Mouse (Mus musculus) limb, embryonic 11.5 days (tissue): Measurements from ENCODE around the gene Lcmt2. TPM values are rescaled to one million over a fixed set of nuclear protein-coding genes. Genes with fewer than 3 reads are reported as not detected.

ENCODE experiments used
- ATAC-seq: fragments of 200-750 bp; cut with Nextera tagmentation; 2 replicates; pipeline ENCODE4 v1.8.0; 2017; ENCODE audit warnings: low read depth; ENCODE audit not compliant: insufficient number of reproducible peaks, low FRiP score, low TSS enrichment
- DNase-seq: peaks from one replicate; pipeline ENCODE4 v3.0.0-alpha.2; 2015; ENCODE audit warnings: low spot score
- H3K27ac ChIP-seq: fragments of 300-500 bp; sonication (generic); replicated peaks from 2 replicates; pipeline ENCODE4 v1.5.1; 2014; ENCODE audit warnings: low read depth, mild to moderate bottlenecking, low read length
- H3K27me3 ChIP-seq: fragments of 300-500 bp; sonication (generic); 2 replicates; pipeline ENCODE4 v1.6.1; 2014; ENCODE audit warnings: mild to moderate bottlenecking, low read length, mixed read lengths; ENCODE audit not compliant: control insufficient read depth, insufficient read depth
- H3K36me3 ChIP-seq: fragments of 300-500 bp; sonication (generic); 2 replicates; pipeline ENCODE4 v1.6.1; 2014; ENCODE audit warnings: mild to moderate bottlenecking, low read length, moderate library complexity, mixed read lengths; ENCODE audit not compliant: control insufficient read depth, insufficient read depth
- H3K4me1 ChIP-seq: fragments of 300-500 bp; sonication (generic); 2 replicates; pipeline ENCODE4 v1.6.1; 2014; ENCODE audit warnings: low read length, mixed read lengths; ENCODE audit not compliant: control insufficient read depth, insufficient read depth
- H3K4me2 ChIP-seq: fragments of 300-500 bp; sonication (generic); 2 replicates; pipeline ENCODE4 v1.6.1; 2014; ENCODE audit warnings: low read depth, mild to moderate bottlenecking, moderate library complexity; ENCODE audit not compliant: severe bottlenecking
- H3K4me3 ChIP-seq: fragments of 300-500 bp; sonication (generic); 2 replicates; pipeline ENCODE4 v1.5.1; 2014; ENCODE audit warnings: low read depth, low read length
- H3K9ac ChIP-seq: fragments of 300-500 bp; sonication (generic); 2 replicates; pipeline ENCODE4 v1.6.1; 2014; ENCODE audit warnings: mild to moderate bottlenecking, low read length
- H3K9me3 ChIP-seq: fragments of 300-500 bp; sonication (generic); 2 replicates; pipeline ENCODE4 v1.6.1; 2016; ENCODE audit warnings: low read length; ENCODE audit not compliant: control insufficient read depth
- WGBS: fragments of 180-500 bp; shearing (Covaris S2); extraction: QIAGEN DNeasy Blood & Tissue Kit; methylation state at CpG from one replicate; pipeline ENCODE4 v1.1.7; 2014; 5-methylcytosine and 5-hydroxymethylcytosine counted together
- polyA plus RNA-seq: library from polyadenylated mRNA; unstranded; fragments of >200 nt; fragmentation: Nextera tagmentation; extraction: Ambion mirVana; gene quantifications from 2 replicates; pipeline ENCODE4 v1.2.1, GENCODE M21; 2014

The Lcmt2 gene
- polyA plus RNA-seq, 1 experiment from 2014 or later, result 22.6 TPM

- Histone ChIP-seq H3K4me2 (no peak overlapping the region), H3K4me3 (no peak overlapping the region), H3K36me3 (no peaks in the 10 kb centered on the region), H3K9ac (no peak overlapping the region), H3K9me3 (no peaks in the 10 kb centered on the region), H3K27ac (no peak overlapping the region), H3K27me3 (no peaks in the 10 kb centered on the region), H3K4me1 (no peaks in the 10 kb centered on the region)
- DNase-seq (no peak), ATAC-seq (no peak)
- 75% methylated on average over 4 of the region's 4 CpGs for WGBS
These were observed 50.7 kb downstream of the Lcmt2 start for GRCm38 (mm10) chr2:121089751-121090150.

DNA sequence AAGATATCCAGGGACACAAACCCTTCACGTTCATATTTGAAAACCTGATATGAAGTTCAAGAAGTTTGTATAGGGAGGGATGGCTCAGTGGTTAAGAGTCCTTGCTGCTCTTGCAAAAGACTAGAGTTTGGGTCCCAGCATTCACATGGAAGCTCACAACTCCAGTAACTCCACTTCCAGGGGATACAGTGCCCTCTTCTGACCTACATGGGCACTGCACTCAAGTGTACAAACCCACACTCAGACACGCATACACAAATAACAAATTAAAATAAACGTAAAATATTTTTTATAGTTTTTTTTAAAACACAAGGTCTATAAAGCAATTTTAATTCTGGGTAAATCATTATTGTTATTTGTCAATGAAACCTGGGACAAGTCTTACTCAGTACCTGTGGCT, 51.9 kb downstream of the Lcmt2 start:
- DNase-seq (no peak), ATAC-seq (no peak)
- Histone ChIP-seq H3K4me2 (no peak overlapping the region), H3K9ac (no peak overlapping the region), H3K4me1 (no peaks in the 10 kb centered on the region), H3K4me3 (no peak overlapping the region), H3K27ac (no peak overlapping the region), H3K36me3 (no peaks in the 10 kb centered on the region), H3K27me3 (no peaks in the 10 kb centered on the region), H3K9me3 (no peaks in the 10 kb centered on the region)
- WGBS, result 88% methylated on average over 3 of the region's 3 CpGs

DNA sequence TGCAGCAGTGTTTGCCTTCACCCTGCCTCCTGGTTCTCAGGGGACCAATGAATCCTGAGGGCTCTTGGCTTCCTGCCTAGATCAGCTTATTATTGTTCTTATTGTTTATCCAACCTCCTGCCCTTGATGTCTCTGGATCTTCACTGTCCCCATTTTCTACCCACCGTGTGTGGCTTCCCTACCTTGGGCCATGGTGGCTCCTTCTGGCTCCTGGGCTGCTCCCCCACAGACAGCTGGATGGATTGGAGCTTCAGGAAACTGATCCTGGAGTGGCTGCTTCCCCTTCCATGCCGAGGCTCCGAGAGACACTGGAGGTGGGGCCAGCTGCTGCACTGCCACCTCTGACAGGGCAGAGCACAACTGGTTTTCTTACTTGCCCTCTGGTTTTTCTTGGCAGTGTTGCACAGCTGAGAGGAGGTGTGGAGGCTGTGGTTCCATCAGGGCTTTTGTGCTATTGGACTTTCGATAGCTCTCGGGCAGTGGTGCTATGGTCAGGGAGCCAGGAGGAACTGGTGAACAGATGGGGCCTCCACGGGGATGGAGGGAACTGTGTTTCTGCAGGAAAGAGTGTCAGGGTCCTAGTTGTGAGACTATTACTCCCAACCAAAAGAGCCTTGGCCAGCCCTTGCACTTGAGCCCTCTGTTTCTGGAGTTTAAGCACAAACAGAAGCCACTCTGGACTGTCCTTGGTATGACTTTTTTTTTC, 54.8 kb downstream of the Lcmt2 start, which contains the start of gene Tgm5:
TSS of gene Tgm5 (minus strand) at position 362 of the 706 bp plus-strand sequence.
- DNase-seq (no peak), ATAC-seq (no peak)
- Histone ChIP-seq H3K4me3 (no peak within 1 kb of the TSS), H3K9me3 (no peaks in the 10 kb centered on the region), H3K36me3 (no peaks in the 10 kb centered on the region), H3K4me2 (no peak within 1 kb of the TSS), H3K9ac (no peak within 1 kb of the TSS), H3K4me1 (no peaks in the 10 kb centered on the region), H3K27me3 (no peaks in the 10 kb centered on the region), H3K27ac (no peak within 1 kb of the TSS)
- 53% methylated on average over 6 of the region's 6 CpGs for WGBS

GRCm38 (mm10) chr2:121082626-121083025, 57.8 kb downstream of the Lcmt2 start:
- H3K4me3 ChIP-seq, result no peak overlapping the region
- H3K9me3 ChIP-seq, result no peaks in the 10 kb centered on the region
- 86% methylated on average over 1 of the region's 1 CpGs for WGBS
- H3K4me1 ChIP-seq, result no peaks in the 10 kb centered on the region
- no peak for DNase-seq
- no peaks in the 10 kb centered on the region for H3K36me3 ChIP-seq
- no peaks in the 10 kb centered on the region for H3K27me3 ChIP-seq
- no peak overlapping the region for H3K27ac ChIP-seq
- H3K4me2 ChIP-seq, result no peak overlapping the region
- no peak overlapping the region for H3K9ac ChIP-seq
- no peak for ATAC-seq

Other genes starting within 250 kb of the Lcmt2 start
- gene Ubr1, start 169.9 kb downstream of the Lcmt2 start, polyA plus RNA-seq, result 23.2 and 27.7 TPM in 2 replicates
- gene Tmem62, start 163.6 kb downstream of the Lcmt2 start, polyA plus RNA-seq, result 0.93 and 1.9 TPM in 2 replicates
- gene Ccndbp1, start 132.2 kb downstream of the Lcmt2 start, polyA plus RNA-seq, result 32.7 and 36.6 TPM in 2 replicates
- gene Epb42, start 103.6 kb downstream of the Lcmt2 start, polyA plus RNA-seq, result 3.0 and 4.8 TPM in 2 replicates
- gene Tgm5, start 54.8 kb downstream of the Lcmt2 start, polyA plus RNA-seq, result not detected in 2 replicates
- not detected in 2 replicates for gene Tgm7, start 30.9 kb downstream of the Lcmt2 start, polyA plus RNA-seq
- gene Adal, start 225 bp downstream of the Lcmt2 start, polyA plus RNA-seq, result 23.0 and 24.6 TPM in 2 replicates
- 67.2 and 72.9 TPM in 2 replicates for gene Tubgcp4, start 30.0 kb upstream of the Lcmt2 start, polyA plus RNA-seq
- 11.7 and 12.6 TPM in 2 replicates for gene Zscan29, start 30.5 kb upstream of the Lcmt2 start, polyA plus RNA-seq
- gene Trp53bp1, start 130.8 kb upstream of the Lcmt2 start, polyA plus RNA-seq, result 104 TPM in 2 replicates
- 2.9 and 3.6 TPM in 2 replicates for gene Map1a, start 148.9 kb upstream of the Lcmt2 start, polyA plus RNA-seq
- gene Ppip5k1, start 214.7 kb upstream of the Lcmt2 start, polyA plus RNA-seq, result 8.5 and 8.6 TPM in 2 replicates
- gene Ckmt1, start 217.1 kb upstream of the Lcmt2 start, polyA plus RNA-seq, result 2.0 and 2.1 TPM in 2 replicates
- not detected in 2 replicates for gene Strc, start 246.5 kb upstream of the Lcmt2 start, polyA plus RNA-seq